Mouse (Mus musculus) monocyte, adult 5-6 weeks (primary cell): ENCODE data around the gene Trpc4ap. TPM values are rescaled to one million over a fixed set of nuclear protein-coding genes. Genes with fewer than 3 reads are reported as not detected.

Experiments used
- ATAC-seq: fragments of 153-309, 156-312 bp; replicated peaks from 2 replicates; pipeline ENCODE4 v1.8.0; 2017; ENCODE audit warnings: mild to moderate bottlenecking; ENCODE audit not compliant: low TSS enrichment, insufficient number of reproducible peaks, severe bottlenecking, poor library complexity, low FRiP score
- total RNA-seq: library from RNA; stranded (forward); fragments of 200-1000, 200-491, 200-594 nt; gene quantifications from 3 replicates; pipeline ENCODE4 v1.2.3, GENCODE M21; 2017

Trpc4ap gene
- total RNA-seq, 1 experiment from 2014 or later: 116 TPM

- ATAC-seq: peak; percentile 62; the same call in 1 of the 2 replicates
Observed at GRCm38 (mm10) chr2:155696091-155696558, 3.9 kb upstream of the Trpc4ap start.

- no peak for ATAC-seq
Observed at GRCm38 (mm10) chr2:155695316-155695715, 3.1 kb upstream of the Trpc4ap start.

GRCm38 (mm10) chr2:155694564-155694963 lies 2.4 kb upstream of the Trpc4ap start:
- no peak for ATAC-seq

- ATAC-seq: no peak
Observed at GRCm38 (mm10) chr2:155693136-155693535, 952 bp upstream of the Trpc4ap start.

- ATAC-seq: no peak
Observed at GRCm38 (mm10) chr2:155691336-155691722, 855 bp downstream of the Trpc4ap start.

- ATAC-seq: no peak
Observed at GRCm38 (mm10) chr2:155689211-155689610, 3.0 kb downstream of the Trpc4ap start.

- ATAC-seq: no peak
Observed at GRCm38 (mm10) chr2:155687746-155688145, 4.4 kb downstream of the Trpc4ap start.

GRCm38 (mm10) chr2:155686572-155686971 lies 5.6 kb downstream of the Trpc4ap start:
- no peak for ATAC-seq

GRCm38 (mm10) chr2:155683821-155684220 lies 8.4 kb downstream of the Trpc4ap start:
- ATAC-seq: no peak

- ATAC-seq: no peak
Observed at GRCm38 (mm10) chr2:155683137-155683536, 9.0 kb downstream of the Trpc4ap start.

- peak; percentile 50; the same call in 1 of the 2 replicates for ATAC-seq
Observed at GRCm38 (mm10) chr2:155681874-155682273, 10.3 kb downstream of the Trpc4ap start.

GRCm38 (mm10) chr2:155681194-155681593 lies 11.0 kb downstream of the Trpc4ap start:
- ATAC-seq: no peak

- no peak for ATAC-seq
Observed at GRCm38 (mm10) chr2:155680591-155680990, 11.6 kb downstream of the Trpc4ap start.

- no peak for ATAC-seq
Observed at GRCm38 (mm10) chr2:155679586-155680110, 12.5 kb downstream of the Trpc4ap start.

GRCm38 (mm10) chr2:155675118-155675517 lies 17.1 kb downstream of the Trpc4ap start:
- ATAC-seq: no peak

GRCm38 (mm10) chr2:155673546-155673945 lies 18.6 kb downstream of the Trpc4ap start:
- ATAC-seq: 0 out of 2 replicates have a peak, but pooled peaks have one; percentile 68

- no peak for ATAC-seq
Observed at GRCm38 (mm10) chr2:155671236-155671635, 20.9 kb downstream of the Trpc4ap start.

GRCm38 (mm10) chr2:155668461-155668860 lies 23.7 kb downstream of the Trpc4ap start:
- ATAC-seq: no peak

- ATAC-seq: no peak
Observed at GRCm38 (mm10) chr2:155667881-155668280, 24.3 kb downstream of the Trpc4ap start.

- no peak for ATAC-seq
Observed at GRCm38 (mm10) chr2:155663910-155664460, 28.2 kb downstream of the Trpc4ap start.

- ATAC-seq: no peak
Observed at GRCm38 (mm10) chr2:155663097-155663496, 29.1 kb downstream of the Trpc4ap start.
